Mouse (Mus musculus) limb, embryonic 14.5 days (tissue): Measurements from ENCODE around the gene Nme2. TPM values are rescaled to one million over a fixed set of nuclear protein-coding genes. Genes with fewer than 3 reads are reported as not detected.

Experiments
- ATAC-seq: fragments of 200-750 bp; cut with Nextera tagmentation; 2 replicates; pipeline ENCODE4 v1.8.0; 2017; ENCODE audit warnings: low read depth, moderate number of reproducible peaks, moderate TSS enrichment; ENCODE audit not compliant: low FRiP score
- DNase-seq: peaks from one replicate; pipeline ENCODE4 v3.0.0-alpha.2; 2015; ENCODE audit warnings: low spot score
- H3K27ac ChIP-seq: fragments of 300-500 bp; sonication (generic); replicated peaks from 2 replicates; pipeline ENCODE4 v1.5.1; 2014; ENCODE audit warnings: low read depth, mild to moderate bottlenecking, low read length, moderate library complexity, mixed read lengths
- H3K27me3 ChIP-seq: fragments of 300-500 bp; sonication (generic); 2 replicates; pipeline ENCODE4 v1.6.1; 2014; ENCODE audit warnings: low read length, mixed read lengths; ENCODE audit not compliant: control insufficient read depth, insufficient read depth
- H3K36me3 ChIP-seq: fragments of 300-500 bp; sonication (generic); 2 replicates; pipeline ENCODE4 v1.6.1; 2014; ENCODE audit warnings: mild to moderate bottlenecking, low read length, moderate library complexity, mixed read lengths; ENCODE audit not compliant: control insufficient read depth, insufficient read depth
- H3K4me1 ChIP-seq: fragments of 300-500 bp; sonication (generic); 2 replicates; pipeline ENCODE4 v1.6.1; 2014; ENCODE audit warnings: antibody characterized with exemption, low read length, mixed read lengths; ENCODE audit not compliant: control insufficient read depth, insufficient read depth
- H3K4me2 ChIP-seq: fragments of 300-500 bp; sonication (generic); replicated peaks from 2 replicates; pipeline ENCODE4 v1.6.1; 2014; ENCODE audit warnings: low read depth, mild to moderate bottlenecking, low read length, moderate library complexity; ENCODE audit not compliant: severe bottlenecking
- H3K4me3 ChIP-seq: fragments of 300-500 bp; sonication (generic); replicated peaks from 2 replicates; pipeline ENCODE4 v1.5.1; 2014; ENCODE audit warnings: low read length
- H3K9ac ChIP-seq: fragments of 300-500 bp; sonication (generic); 2 replicates; pipeline ENCODE4 v1.6.1; 2014; ENCODE audit warnings: mild to moderate bottlenecking, low read depth, low read length, moderate library complexity; ENCODE audit not compliant: severe bottlenecking
- H3K9me3 ChIP-seq: fragments of 300-500 bp; sonication (generic); 2 replicates; pipeline ENCODE4 v1.6.1; 2016; ENCODE audit warnings: low read length; ENCODE audit not compliant: control insufficient read depth
- POLR2A ChIP-seq: fragments of 200-500 bp; IDR thresholded peaks from 2 replicates; pipeline ENCODE4 v1.8.0; 2012; ENCODE audit warnings: inconsistent platforms, mild to moderate bottlenecking, moderate library complexity, borderline replicate concordance; ENCODE audit not compliant: insufficient read depth, insufficient read length; ENCODE audit errors: extremely low read depth
- WGBS: fragments of 180-500 bp; shearing (Covaris S2); extraction: QIAGEN DNeasy Blood & Tissue Kit; methylation state at CpG from one replicate; pipeline ENCODE4 v1.1.7; 2014; 5-methylcytosine and 5-hydroxymethylcytosine counted together
- polyA plus RNA-seq, 2 experiments: library from polyadenylated mRNA; depleted of rRNA in 1 of 2; stranded (reverse) in 1 of 2; unstranded in 1 of 2; fragments of >200 nt; fragmentation: Nextera tagmentation in 1 of 2; extraction: Ambion mirVana in 1 of 2; gene quantifications; 2 replicates each; pipeline versions ENCODE4 v1.2.1 to v1.2.3; 2012 to 2014

Nme2 gene
- polyA plus RNA-seq, 2 experiments: 389 to 434 TPM

GRCm38 (mm10) chr11:93965391-93965790, 9.3 kb upstream of the Nme2 start:
- 91% methylated on average over 6 of the region's 6 CpGs for WGBS
- H3K9me3 ChIP-seq: no peaks in the 10 kb centered on the region
- H3K4me1 ChIP-seq: 0 out of 2 replicates have a peak, but pooled peaks cover 7% of the 10 kb centered on the region
- H3K36me3 ChIP-seq: peaks cover 47% of the 10 kb centered on the region
- TF ChIP-seq POLR2A: no peak
- no peak overlapping the region for H3K4me2 ChIP-seq
- no peak overlapping the region for H3K27ac ChIP-seq
- ATAC-seq (no peak), DNase-seq (no peak)
- H3K9ac ChIP-seq: no peak overlapping the region
- H3K4me3 ChIP-seq: no peak overlapping the region
- no peaks in the 10 kb centered on the region for H3K27me3 ChIP-seq

DNA sequence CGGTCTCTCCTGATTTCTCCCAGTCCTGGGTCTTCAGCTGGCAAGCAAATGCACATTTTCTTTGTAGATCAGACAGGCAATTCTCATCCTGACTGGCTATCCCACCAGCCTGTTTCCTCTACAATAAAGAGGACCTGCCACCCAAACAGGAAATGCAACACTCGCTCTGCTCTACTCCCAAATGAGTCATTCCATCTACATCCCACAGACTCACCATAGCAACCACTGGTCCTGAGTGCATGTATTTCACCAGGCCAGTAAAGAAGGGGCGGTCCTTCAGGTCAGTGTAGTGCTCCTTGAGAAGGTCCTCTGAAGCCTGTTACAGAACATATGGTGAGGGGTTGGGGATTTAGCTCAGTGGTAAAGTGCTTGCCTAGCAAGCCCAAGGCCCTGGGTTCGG, 7.0 kb upstream of the Nme2 start:
- H3K27me3 ChIP-seq: no peaks in the 10 kb centered on the region
- no peak overlapping the region for H3K9ac ChIP-seq
- peaks cover 71% of the 10 kb centered on the region for H3K36me3 ChIP-seq
- H3K4me1 ChIP-seq: 0 out of 2 replicates have a peak, but pooled peaks cover 7% of the 10 kb centered on the region
- ATAC-seq (no peak), DNase-seq (no peak)
- no peak for TF ChIP-seq POLR2A
- no peak overlapping the region for H3K4me2 ChIP-seq
- 88% methylated on average over 4 of the region's 4 CpGs for WGBS
- H3K27ac ChIP-seq: no peak overlapping the region
- H3K4me3 ChIP-seq: no peak overlapping the region
- no peaks in the 10 kb centered on the region for H3K9me3 ChIP-seq

GRCm38 (mm10) chr11:93961482-93961881, 5.4 kb upstream of the Nme2 start:
- H3K9me3 ChIP-seq: no peaks in the 10 kb centered on the region
- H3K4me1 ChIP-seq: 0 out of 2 replicates have a peak, but pooled peaks cover 2% of the 10 kb centered on the region
- no peak overlapping the region for H3K27ac ChIP-seq
- no peaks in the 10 kb centered on the region for H3K27me3 ChIP-seq
- H3K4me3 ChIP-seq: no peak overlapping the region
- peaks cover 78% of the 10 kb centered on the region for H3K36me3 ChIP-seq
- no peak for TF ChIP-seq POLR2A
- H3K4me2 ChIP-seq: no peak overlapping the region
- no peak for DNase-seq
- 93% methylated on average over 6 of the region's 6 CpGs for WGBS
- H3K9ac ChIP-seq: no peak overlapping the region
- ATAC-seq: no peak

DNA sequence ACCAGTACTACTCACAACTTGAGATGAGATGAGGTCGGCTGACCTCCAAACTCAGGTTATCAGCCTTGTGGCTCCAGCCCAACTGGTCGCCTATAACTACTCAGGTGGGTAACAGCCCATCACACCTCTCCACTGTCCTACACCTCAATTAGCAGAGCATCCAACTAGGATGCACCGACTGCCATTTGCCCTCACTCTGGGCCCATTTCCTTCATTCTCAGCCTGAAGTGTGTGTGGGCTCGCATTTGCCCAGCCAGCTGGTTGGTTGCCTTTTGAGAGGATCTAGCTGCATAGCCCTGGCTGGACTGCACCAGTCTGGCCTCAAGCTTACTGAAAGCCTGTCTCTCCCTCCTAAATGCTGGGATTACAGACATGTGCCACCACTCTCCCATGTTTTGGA, 1.7 kb upstream of the Nme2 start:
- H3K4me1 ChIP-seq: peaks cover 17% of the 10 kb centered on the region; the same call in 1 of the 2 replicates
- TF ChIP-seq POLR2A: no peak
- no peak overlapping the region for H3K4me3 ChIP-seq
- no peak overlapping the region for H3K4me2 ChIP-seq
- ATAC-seq (no peak), DNase-seq (no peak)
- H3K27ac ChIP-seq: no peak overlapping the region
- peaks cover 64% of the 10 kb centered on the region for H3K36me3 ChIP-seq
- H3K27me3 ChIP-seq: no peaks in the 10 kb centered on the region
- WGBS: 78% methylated on average over 4 of the region's 4 CpGs
- H3K9me3 ChIP-seq: no peaks in the 10 kb centered on the region
- no peak overlapping the region for H3K9ac ChIP-seq

- H3K4me1 ChIP-seq: peaks cover 19% of the 10 kb centered on the region; the same call in 1 of the 2 replicates
- no peak overlapping the region for H3K9ac ChIP-seq
- H3K4me3 ChIP-seq: no peak overlapping the region
- 79% methylated on average over 2 of the region's 2 CpGs for WGBS
- no peak overlapping the region for H3K27ac ChIP-seq
- ATAC-seq (no peak), DNase-seq (no peak)
- H3K4me2 ChIP-seq: no peak overlapping the region
- TF ChIP-seq POLR2A: no peak
- H3K36me3 ChIP-seq: peaks cover 64% of the 10 kb centered on the region
- H3K27me3 ChIP-seq: no peaks in the 10 kb centered on the region
- no peaks in the 10 kb centered on the region for H3K9me3 ChIP-seq
These were observed 1.0 kb upstream of the Nme2 start for GRCm38 (mm10) chr11:93957031-93957555.
